Mouse (Mus musculus) thymus, adult 2 months (tissue): ENCODE measurements around the gene Btf3.

Experiments used
- CTCF ChIP-seq: fragments of 200-500 bp; IDR thresholded peaks from 2 replicates; pipeline ENCODE4 v1.5.1; 2012; ENCODE audit warnings: mild to moderate bottlenecking, control low read depth, low read length, moderate library complexity, borderline replicate concordance; ENCODE audit not compliant: control insufficient read depth, poor library complexity, insufficient read depth; ENCODE audit errors: extremely low read depth
- POLR2A ChIP-seq: fragments of 200-500 bp; IDR thresholded peaks from 2 replicates; pipeline ENCODE4 v1.6.1; 2012; ENCODE audit warnings: mild to moderate bottlenecking, low read length, control low read depth, moderate library complexity; ENCODE audit not compliant: control insufficient read depth, poor library complexity, insufficient read depth; ENCODE audit errors: extremely low read depth

GRCm38 (mm10) chr13:98336205-98336604 lies 19.4 kb upstream of the Btf3 start:
- TF ChIP-seq POLR2A (no peak), CTCF (no peak)
